Mouse (Mus musculus): ENCODE measurements around the gene Pdcl3.

Pdcl3 gene

GRCm38 (mm10) chr1:38985308-38985707 is at the start of gene Pdcl3:
Pdcl3 (plus strand) TSS chr1:38985608.
- DNase-seq = no peak

- peak; percentile 82 for DNase-seq
Observed at GRCm38 (mm10) chr1:38936780-38937179, 48.6 kb upstream of the Pdcl3 start.

DNA sequence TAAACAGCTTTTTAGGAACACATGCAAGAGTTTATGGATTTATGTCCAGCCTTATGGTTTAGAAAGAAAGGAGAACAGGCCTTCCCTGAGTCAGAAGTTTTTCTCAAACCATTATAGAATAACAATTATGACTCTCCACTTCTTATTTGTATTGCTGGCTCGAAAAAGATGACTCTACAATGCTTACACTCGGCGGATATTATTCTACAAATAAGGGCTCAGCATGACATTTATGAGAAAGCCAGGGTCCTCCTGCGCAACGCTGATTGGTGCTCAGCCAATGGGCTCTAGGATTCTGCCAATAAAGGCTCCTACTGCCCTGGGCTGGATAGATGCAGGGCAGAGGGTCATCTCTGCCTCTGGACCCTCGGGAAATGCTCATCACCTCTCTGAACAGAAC is 46.6 kb upstream of the Pdcl3 start, which contains the start of gene Nms:
Gene Nms (plus strand): TSS at position 301 of the 400 bp plus-strand sequence.
- no peak for DNase-seq

GRCm38 (mm10) chr1:38939608-38940007 is 45.8 kb upstream of the Pdcl3 start:
- DNase-seq = peak; percentile 42

DNA sequence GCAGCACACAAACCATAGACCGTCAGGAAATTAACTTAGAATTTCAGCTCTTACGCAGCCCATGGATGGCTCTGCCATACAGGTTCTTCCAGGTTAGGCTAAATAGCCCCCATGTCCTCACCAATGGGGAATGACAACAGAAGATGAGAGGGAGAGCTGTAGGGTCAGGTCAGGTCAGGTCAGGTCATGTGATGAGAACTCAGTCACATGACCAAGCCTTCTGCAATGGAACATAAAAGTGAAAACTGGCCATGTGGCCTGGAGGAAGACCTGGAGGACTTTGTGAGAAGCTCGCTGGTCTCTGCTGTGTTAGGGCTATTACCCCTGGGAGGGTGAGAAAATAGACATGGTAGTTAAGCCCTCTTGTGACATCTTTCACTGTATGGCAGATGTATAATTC is 29.0 kb upstream of the Pdcl3 start:
- DNase-seq = no peak

DNA sequence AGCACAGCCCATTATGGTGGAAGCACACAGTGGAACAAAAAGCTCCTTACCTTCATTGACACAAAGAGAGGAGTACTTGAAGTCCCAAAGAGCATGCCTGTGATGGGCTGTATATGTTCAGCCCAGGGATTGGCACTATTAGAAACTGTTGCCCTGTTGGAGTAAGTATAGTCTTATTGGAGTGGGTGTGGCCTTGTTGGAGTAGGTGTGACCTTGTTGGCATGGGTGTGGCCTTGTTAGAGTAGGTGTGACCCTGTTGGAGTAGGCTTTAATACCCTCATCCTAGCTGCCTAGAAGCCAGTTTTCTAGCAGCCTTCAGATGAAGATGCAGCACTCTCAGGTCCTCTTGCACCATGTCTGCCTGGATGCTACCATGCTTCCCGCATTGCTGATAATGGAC is 16.3 kb upstream of the Pdcl3 start:
- DNase-seq = no peak

GRCm38 (mm10) chr1:38971712-38972111 is 13.7 kb upstream of the Pdcl3 start:
- no peak for DNase-seq

DNA sequence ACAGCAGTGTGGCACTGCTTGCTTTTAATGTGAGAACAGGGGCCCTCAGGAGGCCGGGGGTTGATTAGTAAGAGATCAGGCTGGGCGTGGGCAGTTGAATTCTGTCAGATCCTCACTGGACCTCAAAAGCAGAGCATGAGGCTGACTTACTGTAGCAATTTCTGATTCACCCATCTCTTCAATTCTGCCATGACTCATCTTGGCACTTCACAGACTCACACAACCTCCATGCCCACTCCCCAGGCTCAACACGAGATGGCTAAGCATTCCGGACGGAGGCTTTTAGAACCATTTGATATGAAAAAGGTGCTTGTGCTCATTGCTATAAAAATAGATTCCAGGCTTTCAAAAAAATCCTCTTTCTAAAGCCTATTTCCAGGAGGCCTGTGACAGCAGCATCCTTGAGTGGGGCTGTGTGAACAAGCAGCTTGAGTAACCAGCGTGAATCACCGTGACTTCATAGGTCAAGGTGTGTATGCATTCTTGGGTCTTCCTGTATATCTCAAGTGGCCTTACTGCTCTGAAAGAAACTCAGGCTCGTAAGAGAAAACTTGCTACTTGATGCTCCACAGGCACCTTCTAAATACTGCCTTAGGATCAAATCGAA is 12.3 kb upstream of the Pdcl3 start:
- no peak for DNase-seq

GRCm38 (mm10) chr1:38979953-38980352 is 5.5 kb upstream of the Pdcl3 start:
- no peak for DNase-seq

GRCm38 (mm10) chr1:38983870-38984269 is 1.5 kb upstream of the Pdcl3 start:
- no peak for DNase-seq

DNA sequence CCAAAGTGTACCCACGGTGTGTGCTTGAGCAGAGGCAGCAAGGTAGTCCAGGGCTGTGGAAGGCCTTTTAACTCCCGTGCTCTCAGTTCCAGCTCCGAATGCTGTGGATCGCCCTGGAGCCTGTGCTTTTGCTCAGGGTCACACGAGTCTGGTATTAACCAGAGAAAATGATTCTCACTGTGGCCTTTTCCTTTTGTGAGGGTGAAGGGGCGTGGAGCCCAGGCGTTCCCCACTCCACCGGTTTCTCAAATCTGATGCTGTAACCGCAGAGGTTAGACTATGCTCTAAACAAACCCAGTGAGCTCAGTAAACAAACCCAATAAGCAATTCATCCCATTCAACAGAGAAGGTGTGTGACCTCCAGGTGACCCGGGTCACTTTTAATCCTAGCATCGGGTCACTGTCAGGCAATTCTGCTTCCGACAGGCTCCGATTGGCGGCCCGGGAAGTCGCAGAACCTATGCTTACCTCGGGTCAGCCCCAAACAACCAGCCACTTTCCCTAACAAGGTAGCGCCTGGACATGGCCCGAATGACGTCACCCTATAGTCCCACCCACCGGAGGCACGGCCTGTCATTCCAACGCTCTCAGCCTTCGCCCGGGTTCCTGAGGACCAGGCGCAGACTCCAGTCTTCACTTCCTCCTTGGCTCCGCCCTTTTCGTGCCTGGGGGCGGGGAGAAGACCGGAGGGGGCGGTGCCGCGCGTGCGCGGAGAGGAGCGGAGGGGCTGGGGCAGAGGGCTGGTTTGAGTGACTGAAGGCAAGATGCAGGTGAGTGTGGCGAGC is 1.9 kb downstream of the Pdcl3 start:
- DNase-seq = peak; percentile 97

DNA sequence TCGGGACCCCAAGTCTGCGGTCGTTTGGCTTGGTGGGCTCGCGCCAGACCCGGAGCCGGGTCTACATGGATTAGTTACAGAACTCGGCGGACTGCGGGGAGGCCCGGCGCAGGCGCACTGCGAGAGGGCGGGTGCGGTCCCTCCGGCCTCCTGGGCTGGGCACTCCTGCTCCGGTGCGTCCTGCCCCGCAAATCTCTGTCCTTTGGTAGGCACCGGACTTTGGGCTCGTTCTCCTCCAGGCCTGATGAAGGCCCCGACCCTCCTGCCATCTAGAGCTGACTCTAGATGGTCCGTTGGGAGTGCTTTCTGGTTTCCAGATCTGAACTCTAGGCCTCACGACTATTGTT is 2.4 kb downstream of the Pdcl3 start:
- no peak for DNase-seq

DNA sequence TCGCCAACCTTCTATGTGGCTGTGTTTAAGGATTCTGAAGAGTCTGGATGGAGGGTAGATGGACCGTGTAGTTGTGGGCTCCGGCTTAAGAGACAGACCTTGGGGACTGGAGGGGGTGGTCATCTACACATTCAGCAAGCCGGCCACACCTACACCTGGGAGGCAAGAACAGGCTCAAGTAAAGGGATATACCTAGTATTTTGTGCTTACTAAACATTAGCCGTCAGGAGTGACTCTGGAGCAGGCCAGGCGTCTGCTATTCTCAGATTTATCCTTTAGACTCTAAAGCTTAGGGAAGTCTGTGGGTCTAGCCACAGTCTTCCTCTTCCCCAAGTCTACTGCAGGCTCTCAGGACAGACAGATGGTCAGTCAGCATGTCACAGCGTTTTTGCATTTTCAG is 2.9 kb downstream of the Pdcl3 start:
- DNase-seq = no peak

- DNase-seq = no peak
Observed at GRCm38 (mm10) chr1:38992365-38992764, 7.0 kb downstream of the Pdcl3 start.

DNA sequence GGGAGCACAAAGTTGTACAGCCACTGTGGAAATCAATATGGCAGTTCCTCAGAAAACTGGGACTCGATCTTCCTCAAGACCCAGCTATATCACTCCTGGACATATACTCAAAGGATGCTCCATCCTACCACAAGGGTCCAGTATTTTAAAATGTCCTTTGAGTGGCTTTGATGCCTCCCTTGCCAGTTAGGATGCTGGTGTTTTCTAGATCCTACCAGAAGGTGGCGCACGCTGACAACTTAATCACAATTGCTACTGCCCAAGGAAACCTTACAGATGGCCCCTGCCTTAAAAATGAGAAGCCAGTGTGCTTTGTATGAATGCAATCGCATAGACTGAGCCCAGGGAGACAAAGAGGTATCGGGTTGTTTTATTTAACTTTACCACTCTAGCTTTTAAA is 15.7 kb downstream of the Pdcl3 start:
- DNase-seq = peak; percentile 89

- peak; percentile 73 for DNase-seq
Observed at GRCm38 (mm10) chr1:39005751-39006354, 20.4 kb downstream of the Pdcl3 start.

DNA sequence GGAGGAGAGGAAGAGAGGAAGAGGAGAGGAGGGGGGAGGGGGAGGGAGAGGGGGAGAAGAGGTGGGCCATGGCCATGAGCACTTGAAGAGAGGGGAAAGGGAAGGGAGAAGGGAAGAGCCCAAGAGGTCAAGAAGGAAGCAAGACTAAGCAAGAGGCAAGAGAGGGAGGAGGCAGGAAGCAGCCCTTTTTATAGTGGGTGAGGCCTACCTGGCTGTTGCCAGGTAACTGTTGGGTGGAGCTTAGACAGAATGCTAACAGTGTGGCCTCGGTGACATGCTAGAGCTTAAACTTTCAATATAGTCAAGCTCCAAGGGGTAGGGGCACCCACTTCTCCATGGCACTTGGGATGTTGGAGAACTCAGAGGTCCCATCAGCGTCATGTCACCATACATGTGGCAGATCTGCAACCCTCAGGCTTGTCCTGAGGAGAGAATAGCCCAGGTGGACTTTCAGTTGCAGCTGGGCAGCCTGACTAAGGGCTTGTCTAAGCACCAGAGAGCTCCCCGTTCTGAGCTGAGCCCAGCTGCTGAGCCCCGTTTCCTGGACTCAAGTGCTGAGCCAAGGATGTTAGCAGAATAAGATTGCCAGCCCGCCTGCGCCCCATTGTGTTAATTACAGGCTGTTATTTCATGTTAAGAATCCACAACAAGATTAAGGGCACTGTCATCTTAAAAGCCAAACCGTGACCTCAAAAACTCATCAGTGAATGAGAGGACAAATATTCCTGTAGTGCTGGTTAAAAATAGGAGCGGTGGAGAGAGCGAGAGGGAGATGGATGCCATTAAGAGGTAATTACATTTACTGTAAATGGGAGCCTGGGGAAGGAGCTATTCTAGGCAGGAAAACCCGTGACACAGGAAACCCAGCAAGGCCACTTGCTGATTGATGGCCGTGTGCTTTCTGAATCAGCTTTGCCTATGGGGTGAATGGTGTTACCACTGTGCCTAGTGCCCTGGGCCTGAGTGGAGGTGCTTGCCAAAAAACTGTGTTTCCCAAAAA is 21.7 kb downstream of the Pdcl3 start:
- no peak for DNase-seq

DNA sequence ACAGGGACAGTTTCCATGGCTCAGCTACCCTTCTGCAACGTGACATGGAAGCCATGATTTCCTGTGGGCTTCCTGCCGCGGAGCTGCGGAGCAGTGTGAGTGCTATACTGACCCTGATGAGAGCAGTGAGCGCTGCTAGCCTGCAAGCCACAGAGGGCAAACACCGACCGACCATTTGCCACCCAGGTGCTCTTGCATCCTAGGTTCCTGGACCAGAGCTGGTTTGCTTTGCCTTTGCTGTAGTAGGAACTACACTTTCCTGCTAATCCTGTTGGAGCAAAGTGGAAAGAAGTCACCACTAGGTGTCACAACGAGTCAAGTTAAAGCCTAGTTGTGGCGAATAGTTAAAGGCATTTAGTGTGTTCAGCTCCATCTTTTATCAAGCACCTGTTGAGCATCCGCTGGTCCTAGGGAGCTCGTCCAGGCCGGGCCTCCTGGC is 25.2 kb downstream of the Pdcl3 start:
- peak; percentile 90 for DNase-seq

GRCm38 (mm10) chr1:39012576-39012975 is 27.2 kb downstream of the Pdcl3 start:
- DNase-seq = no peak

GRCm38 (mm10) chr1:39013843-39014242 is 28.4 kb downstream of the Pdcl3 start:
- DNase-seq = no peak

DNA sequence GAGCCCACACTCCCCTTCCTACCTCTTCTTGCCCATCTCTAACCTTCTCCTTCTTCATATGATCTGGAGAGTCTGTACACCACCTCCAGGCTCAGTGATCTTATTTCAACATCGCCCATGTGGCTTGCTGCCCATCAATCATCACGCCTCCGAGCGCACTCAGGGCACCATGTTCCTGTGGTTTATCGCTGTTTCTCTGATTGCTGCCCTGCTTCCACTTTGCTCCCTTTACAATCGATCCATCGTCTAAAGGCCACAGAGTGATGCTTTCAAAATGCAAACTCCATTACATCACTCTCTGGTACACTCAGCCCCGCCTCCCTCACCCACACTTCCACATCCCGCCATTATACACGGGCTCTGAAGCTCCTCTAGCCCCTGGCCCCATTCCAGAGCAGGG is 30.1 kb downstream of the Pdcl3 start:
- DNase-seq = no peak

- DNase-seq = no peak
Observed at GRCm38 (mm10) chr1:39017871-39018270, 32.5 kb downstream of the Pdcl3 start.

GRCm38 (mm10) chr1:39025142-39025541 is 39.7 kb downstream of the Pdcl3 start:
- DNase-seq = peak; percentile 93

Measured in retina, postnatal 1 day (tissue).